Mouse (Mus musculus): Measurements from ENCODE around the gene Grin2a.

Gene Grin2a

GRCm38 (mm10) chr16:9994951-9995813, at the start of gene Grin2a:
Grin2a (minus strand) TSS chr16:9995560.
- no peak for DNase-seq

GRCm38 (mm10) chr16:10035582-10036215, 40.3 kb upstream of the Grin2a start:
- no peak for DNase-seq

- DNase-seq = no peak
These were observed 38.1 kb upstream of the Grin2a start for GRCm38 (mm10) chr16:10033416-10033979.

- DNase-seq = no peak
These were observed 36.5 kb upstream of the Grin2a start for GRCm38 (mm10) chr16:10031891-10032290.

- DNase-seq = no peak
These were observed 31.4 kb upstream of the Grin2a start for GRCm38 (mm10) chr16:10026741-10027140.

GRCm38 (mm10) chr16:10009743-10010142, 14.4 kb upstream of the Grin2a start:
- no peak for DNase-seq

GRCm38 (mm10) chr16:10005606-10006005, 10.2 kb upstream of the Grin2a start:
- DNase-seq = no peak

- DNase-seq = no peak
These were observed 8.7 kb upstream of the Grin2a start for GRCm38 (mm10) chr16:10004096-10004495.

GRCm38 (mm10) chr16:10003001-10003400, 7.6 kb upstream of the Grin2a start:
- DNase-seq = no peak

GRCm38 (mm10) chr16:10001601-10002000, 6.2 kb upstream of the Grin2a start:
- DNase-seq = no peak

GRCm38 (mm10) chr16:9999926-10000325, 4.6 kb upstream of the Grin2a start:
- no peak for DNase-seq

GRCm38 (mm10) chr16:9997931-9998330, 2.6 kb upstream of the Grin2a start:
- DNase-seq = no peak

GRCm38 (mm10) chr16:9995814-9996210, 452 bp upstream of the Grin2a start:
- no peak for DNase-seq

GRCm38 (mm10) chr16:9994041-9994950, 1.1 kb downstream of the Grin2a start:
- DNase-seq = no peak

GRCm38 (mm10) chr16:9993255-9994040, 1.9 kb downstream of the Grin2a start:
- no peak for DNase-seq

GRCm38 (mm10) chr16:9992773-9993221, 2.6 kb downstream of the Grin2a start:
- no peak for DNase-seq

GRCm38 (mm10) chr16:9992076-9992772, 3.1 kb downstream of the Grin2a start:
- no peak for DNase-seq

- DNase-seq = no peak
These were observed 10.3 kb downstream of the Grin2a start for GRCm38 (mm10) chr16:9985041-9985440.

GRCm38 (mm10) chr16:9980641-9981040, 14.7 kb downstream of the Grin2a start:
- no peak for DNase-seq

GRCm38 (mm10) chr16:9978173-9978572, 17.2 kb downstream of the Grin2a start:
- no peak for DNase-seq

GRCm38 (mm10) chr16:9972705-9973104, 22.7 kb downstream of the Grin2a start:
- no peak for DNase-seq

Data from thymus, postnatal 36 days (tissue).